17 mouse cellular contexts compared by ENCODE assay signal in the genomic region with DNA sequence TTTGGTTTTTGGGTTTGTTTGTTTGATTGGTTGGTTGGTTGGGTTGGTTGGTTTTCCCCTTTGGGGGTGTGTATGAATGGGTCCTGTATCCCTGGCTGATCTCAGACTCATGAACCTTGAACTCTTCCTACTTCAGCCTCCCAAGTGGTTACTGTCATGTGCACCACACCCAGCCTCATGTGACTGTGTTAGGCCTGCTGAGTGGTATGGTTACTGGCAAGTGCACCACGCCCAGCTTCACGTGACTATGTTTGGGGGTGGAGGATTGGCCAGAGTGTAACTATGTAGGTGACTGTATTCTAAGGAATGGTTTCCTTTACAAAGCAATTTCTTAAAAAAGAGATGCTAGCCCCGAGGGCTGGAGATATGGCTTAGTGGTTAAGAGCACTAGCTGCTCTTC. TPM values are rescaled to one million over a fixed set of nuclear protein-coding genes. Genes with fewer than 3 reads are reported as not detected.
DNase-seq lines count a peak whose midpoint lies in the region; ATAC-seq and TF ChIP-seq lines count a peak whose summit lies in the region.
"Had no signal": no experiment of that assay in that cellular context is flagged by ENCODE, and none has a peak within 500 bp of the region (broad histone marks: within the 10 kb centered on the region; RNA-seq: fewer than 3 reads in every experiment).

No protein-coding gene starts in this region.

- 77% methylated on average over 3 of the region's 3 CpGs for WGBS in intestine, embryonic 15.5 days
- 86% methylated on average over 3 of the region's 3 CpGs for WGBS in midbrain, embryonic 15.5 days

- H3K27me3 ChIP-seq in E14TG2a.4 (ENCODE audit: insufficient read depth, low read length): no peaks in the 10 kb centered on the region
- no peaks in the 10 kb centered on the region for H3K27me3 ChIP-seq in intestine, embryonic 15.5 days (replicated peaks)
- H3K27me3 ChIP-seq in midbrain, embryonic 15.5 days (replicated peaks): no peaks in the 10 kb centered on the region
- H3K27me3 ChIP-seq: forebrain, embryonic 15.5 days; hindbrain, embryonic 12.5 days; Patski had no signal

- ATAC-seq in intestine, embryonic 15.5 days: peak; percentile 77
- peak; percentile 63 for ATAC-seq in megakaryocyte, adult 5-6 weeks (ENCODE audit: poor library complexity, severe bottlenecking)
- ATAC-seq in midbrain, embryonic 15.5 days (replicated peaks): no peak
- ATAC-seq: forebrain, embryonic 15.5 days; Patski had no signal

- 0 out of 2 replicates have a peak, but pooled peaks cover 3% of the 10 kb centered on the region for H3K9me3 ChIP-seq in E14TG2a.4 (ENCODE audit: low read length)
- no peaks in the 10 kb centered on the region for H3K9me3 ChIP-seq in intestine, embryonic 15.5 days
- no peaks in the 10 kb centered on the region for H3K9me3 ChIP-seq in midbrain, embryonic 15.5 days
- H3K9me3 ChIP-seq: forebrain, embryonic 15.5 days; hindbrain, embryonic 12.5 days had no signal

- H3K4me2 ChIP-seq in intestine, embryonic 15.5 days (replicated peaks): no peak overlapping the region
- H3K4me2 ChIP-seq in midbrain, embryonic 15.5 days: no peak overlapping the region
- H3K4me2 ChIP-seq: forebrain, embryonic 15.5 days; hindbrain, embryonic 12.5 days; lung, embryonic 14.5 days had no signal

- no peak overlapping the region for H3K9ac ChIP-seq in intestine, embryonic 15.5 days
- H3K9ac ChIP-seq in midbrain, embryonic 15.5 days: no peak overlapping the region
- H3K9ac ChIP-seq: forebrain, embryonic 15.5 days; hindbrain, embryonic 12.5 days; lung, embryonic 14.5 days had no signal

- no peak overlapping the region for H3K27ac ChIP-seq in intestine, embryonic 15.5 days
- no peak overlapping the region for H3K27ac ChIP-seq in midbrain, embryonic 15.5 days
- H3K27ac ChIP-seq: forebrain, embryonic 15.5 days; hindbrain, embryonic 12.5 days had no signal

- peaks cover 15% of the 10 kb centered on the region; the same call in 1 of the 2 replicates for H3K36me3 ChIP-seq in E14TG2a.4 (ENCODE audit: insufficient read depth, low read length)
- H3K36me3 ChIP-seq in intestine, embryonic 15.5 days: no peaks in the 10 kb centered on the region
- H3K36me3 ChIP-seq in midbrain, embryonic 15.5 days (replicated peaks): no peaks in the 10 kb centered on the region
- H3K36me3 ChIP-seq: forebrain, embryonic 15.5 days; hindbrain, embryonic 12.5 days had no signal

- peak overlapping the region; percentile 26; the same call in 1 of the 2 replicates for H3K4me3 ChIP-seq in E14TG2a.4 (replicated peaks; ENCODE audit: low read length)
- H3K4me3 ChIP-seq in intestine, embryonic 15.5 days (replicated peaks): no peak overlapping the region
- no peak overlapping the region for H3K4me3 ChIP-seq in midbrain, embryonic 15.5 days
- H3K4me3 ChIP-seq: forebrain, embryonic 15.5 days; hindbrain, embryonic 12.5 days had no signal

- DNase-seq in B cell, adult 2 months: peak; percentile 57 to 71
- no peak for DNase-seq in left cerebral cortex, adult 11 months (ENCODE audit: low spot score)
- DNase-seq in gastrocnemius, adult 8-10 months (ENCODE audit: low spot score in 2 of 2): no peak
- DNase-seq in adrenal gland, postnatal 36 days: no peak
- DNase-seq: adrenal gland, postnatal 25 days; cerebellum, adult 9-10 months; heart, adult 18-20 months; kidney, postnatal 10 days; lung, embryonic 14.5 days had no signal

- no peak for TF ChIP-seq CTCF in E14TG2a.4 (conservative IDR thresholded peaks at IDR 0.05; ENCODE audit: low read length)

- H3K4me1 ChIP-seq in E14TG2a.4 (replicated peaks; ENCODE audit: low read depth, low read length): peaks cover 95% of the 10 kb centered on the region
- no peaks in the 10 kb centered on the region for H3K4me1 ChIP-seq in intestine, embryonic 15.5 days (replicated peaks)
- H3K4me1 ChIP-seq in midbrain, embryonic 15.5 days: no peaks in the 10 kb centered on the region
- H3K4me1 ChIP-seq: forebrain, embryonic 15.5 days; hindbrain, embryonic 12.5 days had no signal

RNA-seq across cellular contexts. Expression of a gene that starts 16.9 kb away (rescaled TPM):
- 5.3 TPM in 2 replicates for polyA plus RNA-seq in intestine, embryonic 15.5 days (2015; fragmentation: Nextera tagmentation; extraction: Ambion mirVana)
- total RNA-seq in megakaryocyte, adult 5-6 weeks (2015): 45.0 and 51.0 TPM in 2 replicates
- total RNA-seq in megakaryocyte, adult 5-6 weeks (2017): 16.3 and 29.0 TPM in 2 replicates
- 10 to 100 TPM; 33.8 to 47.9 (median 40.8) TPM for total RNA-seq in gastrocnemius, adult 8-10 months (2022)
- polyA plus RNA-seq in midbrain, embryonic 15.5 days (2015; fragmentation: Nextera tagmentation; extraction: Ambion mirVana): 2.1 TPM in 2 replicates
- total RNA-seq in adrenal gland, postnatal 36 days (2021): 10 to 100 TPM; 40.8 to 44.1 TPM

RNA-seq across cellular contexts. Expression of a gene that starts 53.2 kb away (rescaled TPM):
- polyA plus RNA-seq in intestine, embryonic 15.5 days (2015; fragmentation: Nextera tagmentation; extraction: Ambion mirVana): 0.19 and 0.28 TPM in 2 replicates
- not detected in 2 replicates for total RNA-seq in megakaryocyte, adult 5-6 weeks (2015)
- total RNA-seq in megakaryocyte, adult 5-6 weeks (2017): not detected in 2 replicates
- total RNA-seq in gastrocnemius, adult 8-10 months (2022): 1 to 10 TPM in 1 of 4 experiments, under 1 TPM in 3; 0.65 to 1.4 (median 0.83) TPM
- polyA plus RNA-seq in midbrain, embryonic 15.5 days (2015; fragmentation: Nextera tagmentation; extraction: Ambion mirVana): 0.17 and 0.93 TPM in 2 replicates
- total RNA-seq in adrenal gland, postnatal 36 days (2021): not detected
- total RNA-seq: adrenal gland, postnatal 25 days; heart, adult 18-20 months; left cerebral cortex, adult 8-10 months had no signal
- polyA plus RNA-seq: hindbrain, embryonic 12.5 days; Patski had no signal

Comparison
In these comparisons a context has a peak if more than half of its experiments do, and no peak if none do; other contexts are left out.
1. DNase-seq: peak in B cell, adult 2 months (2 of 2); none in left cerebral cortex, adult 11 months (single experiment), gastrocnemius, adult 8-10 months (0 of 2) and adrenal gland, postnatal 36 days (0 of 2).